Mouse (Mus musculus): Measurements from ENCODE around the gene Scg2. TPM values are rescaled to one million over a fixed set of nuclear protein-coding genes. Genes with fewer than 3 reads are reported as not detected.

Scg2 gene
- total RNA-seq, 4 experiments from 2014 or later: not detected

Other genes starting within 250 kb of the Scg2 start
- gene Ap1s3, start 231.9 kb upstream of the Scg2 start, total RNA-seq (2022): under 1 TPM; 0.20 to 0.41 (median 0.28) TPM

Measured in heart, adult 8-10 months (tissue).